Mouse (Mus musculus): ENCODE data around the gene Pnkp. TPM values are rescaled to one million over a fixed set of nuclear protein-coding genes. Genes with fewer than 3 reads are reported as not detected.

Gene Pnkp
- total RNA-seq, 2 experiments from 2014 or later = 17.6 to 18.8 TPM

GRCm38 (mm10) chr7:44892276-44892921 is 35.5 kb downstream of the Pnkp start, which contains the start of gene Med25:
TSS of gene Med25 (minus strand) at chr7:44892712.
- intact Hi-C loops (cut with DNase I) = no loop called here
- DNase-seq = peak; percentile 89 to 90

- intact Hi-C loops (cut with DNase I) = no loop called here
- no peak for DNase-seq
These were observed 36.3 kb downstream of the Pnkp start for GRCm38 (mm10) chr7:44893197-44893596.

- no peak for DNase-seq
- intact Hi-C loops (cut with DNase I) = no loop called here
These were observed 37.2 kb downstream of the Pnkp start for GRCm38 (mm10) chr7:44894175-44894574.

- DNase-seq = no peak
These were observed 38.3 kb downstream of the Pnkp start for GRCm38 (mm10) chr7:44895206-44895592.

GRCm38 (mm10) chr7:44895593-44896434 is 38.9 kb downstream of the Pnkp start, which contains the start of gene Fuz:
TSS of gene Fuz (plus strand) at chr7:44896079.
- intact Hi-C loops (cut with DNase I) = loop anchor here (5.0 kb wide), 1 partner anchor 56 kb away; no protein-coding TSS in a partner anchor
- peak; percentile 87 to 91 for DNase-seq

More at GRCm38 (mm10) chr7:44895206-44895592, 38.3 kb downstream of the Pnkp start:
- intact Hi-C loops (cut with DNase I) = loop anchor here (5.0 kb wide), 1 partner anchor 57 kb away; no protein-coding TSS in a partner anchor

DNA sequence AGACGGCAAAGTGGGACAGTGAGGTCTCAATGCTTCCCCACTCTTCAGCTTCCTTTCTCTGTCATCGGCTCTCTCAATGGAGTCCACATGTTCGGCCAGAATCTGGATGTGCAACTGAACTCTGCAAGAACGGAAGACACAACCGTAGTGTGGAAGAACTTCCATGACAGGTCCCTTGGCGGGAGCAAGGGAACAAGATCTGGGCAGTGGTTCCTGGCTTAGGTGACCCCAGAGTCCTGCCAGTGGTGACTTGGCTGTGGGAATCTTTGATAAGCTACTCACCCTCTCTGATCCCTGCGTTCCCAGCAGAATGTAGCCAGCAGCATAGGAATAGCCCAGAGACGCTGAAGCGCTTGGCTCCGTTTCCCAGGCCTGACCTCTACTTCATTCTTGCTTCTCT is 39.6 kb downstream of the Pnkp start:
- intact Hi-C loops (cut with DNase I) = loop anchor here (5.0 kb wide), 1 partner anchor 56 kb away; no protein-coding TSS in a partner anchor
- DNase-seq = peak in 1 of 2 experiments; percentile 47

DNA sequence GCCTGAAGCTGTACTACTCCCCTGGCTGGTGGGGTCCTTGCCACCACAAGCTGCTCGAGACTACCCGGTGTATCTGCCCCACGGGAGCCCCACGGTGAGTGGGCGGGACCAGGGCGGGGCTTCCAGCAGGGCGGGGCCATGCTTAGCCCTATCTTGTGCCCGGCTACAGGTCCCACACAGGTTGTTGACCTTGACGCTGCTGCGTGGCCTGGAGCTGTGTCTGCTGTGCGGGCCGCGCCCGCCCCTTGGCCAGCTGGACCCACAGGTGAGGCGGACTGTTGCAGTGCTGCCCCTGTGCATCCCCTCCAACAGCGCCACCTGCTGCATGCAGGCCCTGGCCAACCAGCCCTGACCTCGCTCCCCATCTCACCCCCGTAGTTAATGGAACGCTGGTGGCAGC is 41.7 kb downstream of the Pnkp start:
- intact Hi-C loops (cut with DNase I) = loop anchor here (5.0 kb wide), 1 partner anchor 54 kb away; no protein-coding TSS in a partner anchor
- DNase-seq = peak in 1 of 2 experiments; percentile 46

DNA sequence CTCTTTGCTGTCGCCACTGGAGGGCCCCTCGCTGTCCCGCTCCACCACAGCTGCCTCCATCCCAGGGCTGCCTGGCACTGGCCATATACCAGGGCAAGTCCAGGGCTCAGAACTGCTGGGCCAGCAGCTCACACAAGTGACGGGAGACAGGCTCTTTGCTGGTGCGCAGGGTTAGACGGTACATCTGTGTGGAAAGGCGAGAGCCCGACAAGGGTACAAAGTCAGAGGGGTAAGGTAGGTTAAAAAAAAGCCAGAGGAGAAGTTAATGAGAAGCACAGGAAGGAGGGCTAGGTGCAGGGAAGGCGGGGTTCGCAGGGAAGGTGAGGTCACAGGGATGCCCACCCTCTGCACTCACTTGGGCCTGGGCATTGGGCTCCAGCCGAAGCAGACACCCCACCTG is 43.7 kb downstream of the Pnkp start:
- intact Hi-C loops (cut with DNase I) = no loop called here
- DNase-seq = no peak

DNA sequence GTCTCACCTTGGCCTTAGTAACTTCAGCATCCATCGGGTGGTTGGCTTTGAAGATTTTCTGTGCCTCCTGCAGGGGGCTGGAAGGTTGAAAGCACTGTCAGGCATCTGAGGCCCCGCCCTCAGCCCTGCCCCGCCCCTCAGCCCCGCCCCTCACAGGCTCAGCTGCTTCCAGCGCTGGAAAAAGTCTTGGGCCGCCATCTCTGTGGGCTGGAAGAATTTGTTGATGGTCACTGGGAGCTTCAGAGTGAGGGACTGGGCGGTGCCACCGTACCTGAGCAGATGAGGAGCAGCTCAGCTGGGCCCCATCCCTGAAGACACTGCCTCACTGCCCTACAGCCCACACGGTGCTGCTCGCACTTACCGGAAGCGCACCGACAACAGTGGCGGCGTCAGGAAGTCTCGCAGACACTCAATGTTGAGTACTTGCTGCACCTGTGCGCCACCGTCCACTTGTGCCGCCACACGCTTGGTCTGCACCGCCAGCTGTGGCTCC is 44.3 kb downstream of the Pnkp start:
- no peak for DNase-seq
- intact Hi-C loops (cut with DNase I) = no loop called here

- DNase-seq = no peak
- intact Hi-C loops (cut with DNase I) = no loop called here
These were observed 48.5 kb downstream of the Pnkp start for GRCm38 (mm10) chr7:44905430-44905829.

GRCm38 (mm10) chr7:44908706-44909476 is 52.0 kb downstream of the Pnkp start:
- intact Hi-C loops (cut with DNase I) = no loop called here
- no peak for DNase-seq

Small RNA genes lying within 50 kb of the gene (microRNA-seq; reads per million reads assigned to microRNA genes)
- 0 reads per million in 2 experiments for gene Mir707

Other genes starting within 250 kb of the Pnkp start
- 10 to 100 TPM; 55.0 to 72.4 TPM for gene Myh14, start 186.3 kb upstream of the Pnkp start, total RNA-seq (2021)
- gene Izumo2, start 148.4 kb upstream of the Pnkp start, total RNA-seq (2021) = not detected
- 10 to 100 TPM; 25.4 to 28.1 TPM for gene Vrk3, start 108.7 kb upstream of the Pnkp start, total RNA-seq (2021)
- gene Zfp473, start 106.1 kb upstream of the Pnkp start, total RNA-seq (2021) = under 1 TPM; 0.14 to 0.15 TPM
- gene Nup62, start 41.1 kb upstream of the Pnkp start, total RNA-seq (2021) = 10 to 100 TPM; 31.6 to 33.3 TPM
- 1 to 10 TPM in 1 of 2 experiments, under 1 TPM in 1; 0.72 to 1.1 TPM for gene Il4i1, start 40.8 kb upstream of the Pnkp start, total RNA-seq (2021)
- 10 to 100 TPM; 52.4 to 57.4 TPM for gene Atf5, start 40.5 kb upstream of the Pnkp start, total RNA-seq (2021)
- 10 to 100 TPM; 61.1 to 63.3 TPM for gene Akt1s1, start 8.1 kb upstream of the Pnkp start, total RNA-seq (2021)
- gene Tbc1d17, start 8.1 kb upstream of the Pnkp start, total RNA-seq (2021) = 10 to 100 TPM; 41.0 to 42.8 TPM
- gene Ptov1, start 12.6 kb downstream of the Pnkp start, total RNA-seq (2021) = 100 to 1,000 TPM; 149 to 160 TPM
- gene Med25, start 35.6 kb downstream of the Pnkp start, total RNA-seq (2021) = 10 to 100 TPM; 60.3 to 68.6 TPM
- 10 to 100 TPM in 1 of 2 experiments, 1 to 10 TPM in 1; 9.0 to 18.1 TPM for gene Fuz, start 38.9 kb downstream of the Pnkp start, total RNA-seq (2021)
- gene Ap2a1, start 72.4 kb downstream of the Pnkp start, total RNA-seq (2021) = 10 to 100 TPM; 74.5 to 82.2 TPM
- not detected for gene Tsks, start 86.1 kb downstream of the Pnkp start, total RNA-seq (2021)
- gene Cpt1c, start 117.7 kb downstream of the Pnkp start, total RNA-seq (2021) = 1 to 10 TPM; 3.1 to 3.5 TPM
- gene Prmt1, start 129.4 kb downstream of the Pnkp start, total RNA-seq (2021) = 100 to 1,000 TPM; 119 to 128 TPM
- 10 to 100 TPM; 36.5 to 40.2 TPM for gene Irf3, start 140.5 kb downstream of the Pnkp start, total RNA-seq (2021)
- 10 to 100 TPM; 10.4 to 12.3 TPM for gene Bcl2l12, start 141.6 kb downstream of the Pnkp start, total RNA-seq (2021)
- gene Scaf1, start 159.2 kb downstream of the Pnkp start, total RNA-seq (2021) = 10 to 100 TPM; 53.8 to 56.1 TPM
- gene Rras, start 160.8 kb downstream of the Pnkp start, total RNA-seq (2021) = 10 to 100 TPM; 60.7 to 62.8 TPM
- gene Prr12, start 195.7 kb downstream of the Pnkp start, total RNA-seq (2021) = 10 to 100 TPM; 27.2 to 28.3 TPM
- 10 to 100 TPM; 27.7 to 33.7 TPM for gene Nosip, start 205.3 kb downstream of the Pnkp start, total RNA-seq (2021)
- gene Prrg2, start 205.5 kb downstream of the Pnkp start, total RNA-seq (2021) = 10 to 100 TPM; 11.1 to 11.4 TPM
- gene Rcn3, start 235.1 kb downstream of the Pnkp start, total RNA-seq (2021) = 10 to 100 TPM; 46.0 to 53.7 TPM
- 10 to 100 TPM; 72.0 to 76.7 TPM for gene Fcgrt, start 246.7 kb downstream of the Pnkp start, total RNA-seq (2021)

Measured in heart, postnatal 14 days (tissue).